Mouse (Mus musculus) neural tube, embryonic 12.5 days (tissue): ENCODE results near the gene Poglut1. TPM values are rescaled to one million over a fixed set of nuclear protein-coding genes. Genes with fewer than 3 reads are reported as not detected.
"Not testable (repeated sequence)": the region's sequence is repeated elsewhere in the genome, so short reads cannot be mapped to it uniquely, and the experiment has no call there.

Source experiments
- ATAC-seq: fragments of 200-750 bp; cut with Nextera tagmentation; 2 replicates; pipeline ENCODE4 v1.8.0; 2017; ENCODE audit warnings: low read depth, mild to moderate bottlenecking, moderate TSS enrichment, moderate library complexity; ENCODE audit not compliant: low FRiP score
- H3K27ac ChIP-seq: fragments of 300-500 bp; sonication (generic); 2 replicates; pipeline ENCODE4 v1.5.1; 2016
- H3K27me3 ChIP-seq: fragments of 300-500 bp; sonication (generic); replicated peaks from 2 replicates; pipeline ENCODE4 v1.6.1; 2016; ENCODE audit warnings: mild to moderate bottlenecking
- H3K36me3 ChIP-seq: fragments of 300-500 bp; sonication (generic); 2 replicates; pipeline ENCODE4 v1.6.1; 2016; ENCODE audit warnings: mild to moderate bottlenecking
- H3K4me1 ChIP-seq: fragments of 300-500 bp; sonication (generic); 2 replicates; pipeline ENCODE4 v1.6.1; 2016
- H3K4me2 ChIP-seq: fragments of 300-500 bp; sonication (generic); replicated peaks from 2 replicates; pipeline ENCODE4 v1.6.1; 2016; ENCODE audit warnings: mild to moderate bottlenecking
- H3K4me3 ChIP-seq: fragments of 300-500 bp; sonication (generic); 2 replicates; pipeline ENCODE4 v1.5.1; 2016
- H3K9ac ChIP-seq: fragments of 300-500 bp; sonication (generic); 2 replicates; pipeline ENCODE4 v1.6.1; 2016; ENCODE audit warnings: mild to moderate bottlenecking
- H3K9me3 ChIP-seq: fragments of 300-500 bp; sonication (generic); 2 replicates; pipeline ENCODE4 v1.6.1; 2016; ENCODE audit warnings: mild to moderate bottlenecking
- WGBS: fragments of 180-500 bp; shearing (Covaris S2); methylation state at CpG from one replicate; pipeline ENCODE4 v1.1.7; 2016; 5-methylcytosine and 5-hydroxymethylcytosine counted together
- polyA plus RNA-seq: library from polyadenylated mRNA; unstranded; fragments of >200 nt; fragmentation: Nextera tagmentation; extraction: Ambion mirVana; gene quantifications from 2 replicates; pipeline ENCODE4 v1.2.1, GENCODE M21; 2016

The Poglut1 gene
- polyA plus RNA-seq, 1 experiment from 2014 or later: 72.9 TPM

GRCm38 (mm10) chr16:38482780-38483562, 67.1 kb downstream of the Poglut1 start:
- Histone ChIP-seq H3K27me3 (peaks cover 11% of the 10 kb centered on the region; the same call in 1 of the 2 replicates), H3K9me3 (no peaks in the 10 kb centered on the region), H3K27ac (no peak overlapping the region), H3K4me2 (peak overlapping the region; percentile 62), H3K36me3 (no peaks in the 10 kb centered on the region), H3K4me1 (peaks cover 5% of the 10 kb centered on the region; the same call in 1 of the 2 replicates), H3K9ac (peak overlapping the region; percentile 42; the same call in 1 of the 2 replicates), H3K4me3 (peak overlapping the region; percentile 27)
- 20% methylated on average over 32 of the region's 32 CpGs for WGBS
- peak; percentile 29; the same call in 1 of the 2 replicates for ATAC-seq

DNA sequence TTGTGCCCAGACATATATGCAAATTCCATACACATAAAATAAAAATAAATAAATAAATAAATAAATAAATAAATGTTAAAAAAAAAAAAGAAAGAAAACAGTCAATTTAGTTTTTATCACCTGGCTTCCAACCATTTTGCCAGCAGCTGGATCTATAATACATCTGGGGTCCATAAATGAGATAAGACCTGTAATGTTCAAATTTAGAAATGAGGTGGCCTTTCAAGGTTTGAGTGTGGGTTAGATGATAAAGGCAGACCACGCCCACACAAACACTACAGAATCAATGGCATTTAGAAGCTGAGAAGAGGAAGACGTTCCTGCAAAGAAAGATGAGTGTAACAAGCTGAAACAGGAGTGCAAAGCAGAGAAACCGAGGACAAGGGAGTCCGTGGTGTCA, 68.7 kb downstream of the Poglut1 start:
- H3K27ac ChIP-seq: no peak overlapping the region
- no peak overlapping the region for H3K4me3 ChIP-seq
- WGBS: 83% methylated on average over 4 of the region's 4 CpGs
- H3K9me3 ChIP-seq: no peaks in the 10 kb centered on the region
- no peaks in the 10 kb centered on the region for H3K36me3 ChIP-seq
- H3K9ac ChIP-seq: no peak overlapping the region
- no peak overlapping the region for H3K4me2 ChIP-seq
- peaks cover 11% of the 10 kb centered on the region; the same call in 1 of the 2 replicates for H3K27me3 ChIP-seq
- ATAC-seq: no peak
- H3K4me1 ChIP-seq: peaks cover 16% of the 10 kb centered on the region

DNA sequence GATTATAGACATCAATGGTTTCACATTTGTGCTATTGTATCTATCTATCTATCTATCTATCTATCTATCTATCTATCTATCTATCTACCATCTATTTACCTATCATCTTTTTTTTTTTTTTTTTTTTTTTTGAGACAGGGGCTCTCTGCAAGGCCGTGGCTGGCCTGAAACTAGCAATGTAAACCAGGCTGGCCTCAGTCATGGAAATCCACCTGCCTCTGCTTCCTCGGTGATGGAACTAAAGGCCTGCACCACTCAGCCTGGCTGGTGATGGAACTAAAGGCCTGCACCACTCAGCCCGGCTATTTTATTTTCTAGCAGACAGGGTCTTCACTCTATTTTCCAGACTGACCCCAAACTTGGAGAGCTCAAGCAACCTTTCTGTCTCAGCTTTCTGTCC, 71.8 kb downstream of the Poglut1 start:
- Histone ChIP-seq H3K27me3 (peaks cover 3% of the 10 kb centered on the region; the same call in 1 of the 2 replicates), H3K4me3 (no peak overlapping the region), H3K9me3 (no peaks in the 10 kb centered on the region), H3K4me1 (peaks cover 15% of the 10 kb centered on the region), H3K9ac (no peak overlapping the region), H3K4me2 (no peak overlapping the region), H3K36me3 (no peaks in the 10 kb centered on the region), H3K27ac (no peak overlapping the region)
- 88% methylated on average over 3 of the region's 3 CpGs for WGBS
- no peak for ATAC-seq

DNA sequence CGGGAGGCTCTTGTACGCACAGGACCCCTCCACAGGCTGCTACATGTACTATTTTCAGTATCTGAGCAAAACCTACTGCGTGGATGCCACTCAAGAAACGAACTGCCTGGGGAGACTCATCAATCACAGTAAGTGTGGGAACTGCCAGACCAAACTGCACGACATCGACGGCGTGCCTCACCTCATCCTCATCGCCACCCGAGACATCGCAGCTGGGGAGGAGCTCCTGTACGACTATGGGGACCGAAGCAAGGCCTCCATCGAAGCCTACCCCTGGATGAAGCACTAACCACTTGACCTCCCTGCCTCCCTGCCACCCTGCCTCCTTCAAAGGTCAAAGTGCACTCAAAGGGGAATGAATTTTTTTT, 72.8 kb downstream of the Poglut1 start:
- 34% methylated on average over 14 of the region's 14 CpGs for WGBS
- Histone ChIP-seq H3K4me1 (peaks cover 13% of the 10 kb centered on the region), H3K4me3 (peak overlapping the region; percentile 34), H3K4me2 (peak overlapping the region; percentile 65)
- not testable (repeated sequence) for H3K36me3 ChIP-seq, H3K9me3 ChIP-seq, H3K9ac ChIP-seq, H3K27me3 ChIP-seq, H3K27ac ChIP-seq, ATAC-seq

- no peak for ATAC-seq
- Histone ChIP-seq H3K4me3 (peak overlapping the region; percentile 34), H3K27ac (no peak overlapping the region), H3K9ac (peak overlapping the region; percentile 38), H3K4me1 (peaks cover 13% of the 10 kb centered on the region), H3K9me3 (no peaks in the 10 kb centered on the region), H3K4me2 (peak overlapping the region; percentile 65), H3K27me3 (no peaks in the 10 kb centered on the region), H3K36me3 (no peaks in the 10 kb centered on the region)
- WGBS: 10% methylated on average over 34 of the region's 34 CpGs
These were observed 73.5 kb downstream of the Poglut1 start for GRCm38 (mm10) chr16:38476312-38477240.

DNA sequence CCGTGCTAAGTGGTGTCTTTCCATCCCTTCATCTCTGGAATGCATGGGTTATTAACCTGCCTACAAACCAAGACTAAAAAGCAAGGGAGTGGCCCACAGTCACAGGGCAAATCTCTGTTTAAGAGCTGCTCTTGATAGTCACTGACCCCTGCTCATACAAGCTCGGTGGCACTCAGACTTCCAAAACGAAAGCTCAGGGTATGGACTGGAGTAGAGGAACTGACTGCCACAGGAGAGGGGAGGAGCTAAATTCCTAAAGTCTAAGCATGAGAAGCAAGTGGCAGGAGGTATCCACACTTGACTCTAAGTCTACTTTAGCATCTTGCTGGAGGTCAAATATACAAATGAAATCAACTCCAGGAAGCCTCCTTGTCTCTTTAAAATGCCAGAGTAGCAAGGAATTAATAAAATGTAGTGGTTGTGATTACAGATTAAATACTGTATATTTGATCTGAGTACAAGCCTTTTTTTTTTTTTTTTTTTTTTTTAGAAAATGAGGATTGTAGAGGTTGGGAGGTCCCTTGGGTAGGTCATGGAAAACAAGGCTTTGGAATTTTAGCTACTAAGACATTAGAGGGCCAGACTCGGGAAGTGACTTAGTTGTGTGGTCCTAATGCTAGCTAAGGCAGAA, 74.3 kb downstream of the Poglut1 start:
- WGBS: 55% methylated on average over 4 of the region's 4 CpGs
- H3K4me3 ChIP-seq: no peak overlapping the region
- no peak overlapping the region for H3K27ac ChIP-seq

More for the DNA sequence above, 74.3 kb downstream of the Poglut1 start:
- no peak overlapping the region; the same call in 1 of the 2 replicates for H3K9ac ChIP-seq
- ATAC-seq: no peak
- peaks cover 13% of the 10 kb centered on the region for H3K4me1 ChIP-seq
- peak overlapping the region; percentile 65 for H3K4me2 ChIP-seq
- no peaks in the 10 kb centered on the region for H3K27me3 ChIP-seq
- no peaks in the 10 kb centered on the region for H3K9me3 ChIP-seq
- H3K36me3 ChIP-seq: no peaks in the 10 kb centered on the region

Other genes starting within 250 kb of the Poglut1 start
- gene Maats1, start 208.1 kb downstream of the Poglut1 start, polyA plus RNA-seq: 0.22 and 0.25 TPM in 2 replicates
- 127 and 128 TPM in 2 replicates for gene Cox17, start 203.3 kb downstream of the Poglut1 start, polyA plus RNA-seq
- gene Gm21987, start 203.2 kb downstream of the Poglut1 start, polyA plus RNA-seq: not detected in 2 replicates
- 0.61 and 0.94 TPM in 2 replicates for gene Popdc2, start 188.0 kb downstream of the Poglut1 start, polyA plus RNA-seq
- 0.28 and 0.42 TPM in 2 replicates for gene Pla1a, start 117.1 kb downstream of the Poglut1 start, polyA plus RNA-seq
- gene Adprh, start 97.6 kb downstream of the Poglut1 start, polyA plus RNA-seq: 150 and 156 TPM in 2 replicates
- gene Cd80, start 94.7 kb downstream of the Poglut1 start, polyA plus RNA-seq: 0.46 and 0.87 TPM in 2 replicates
- gene Timmdc1, start 27.6 kb downstream of the Poglut1 start, polyA plus RNA-seq: 31.6 and 38.3 TPM in 2 replicates
- gene Tmem39a, start 8.4 kb upstream of the Poglut1 start, polyA plus RNA-seq: 67.1 and 68.6 TPM in 2 replicates
- 8.7 and 10.1 TPM in 2 replicates for gene Arhgap31, start 163.0 kb upstream of the Poglut1 start, polyA plus RNA-seq
- gene B4galt4, start 192.0 kb upstream of the Poglut1 start, polyA plus RNA-seq: 20.7 and 21.4 TPM in 2 replicates